Comparison of ENCODE assay signal across 8 mouse cellular contexts in the genomic region with DNA sequence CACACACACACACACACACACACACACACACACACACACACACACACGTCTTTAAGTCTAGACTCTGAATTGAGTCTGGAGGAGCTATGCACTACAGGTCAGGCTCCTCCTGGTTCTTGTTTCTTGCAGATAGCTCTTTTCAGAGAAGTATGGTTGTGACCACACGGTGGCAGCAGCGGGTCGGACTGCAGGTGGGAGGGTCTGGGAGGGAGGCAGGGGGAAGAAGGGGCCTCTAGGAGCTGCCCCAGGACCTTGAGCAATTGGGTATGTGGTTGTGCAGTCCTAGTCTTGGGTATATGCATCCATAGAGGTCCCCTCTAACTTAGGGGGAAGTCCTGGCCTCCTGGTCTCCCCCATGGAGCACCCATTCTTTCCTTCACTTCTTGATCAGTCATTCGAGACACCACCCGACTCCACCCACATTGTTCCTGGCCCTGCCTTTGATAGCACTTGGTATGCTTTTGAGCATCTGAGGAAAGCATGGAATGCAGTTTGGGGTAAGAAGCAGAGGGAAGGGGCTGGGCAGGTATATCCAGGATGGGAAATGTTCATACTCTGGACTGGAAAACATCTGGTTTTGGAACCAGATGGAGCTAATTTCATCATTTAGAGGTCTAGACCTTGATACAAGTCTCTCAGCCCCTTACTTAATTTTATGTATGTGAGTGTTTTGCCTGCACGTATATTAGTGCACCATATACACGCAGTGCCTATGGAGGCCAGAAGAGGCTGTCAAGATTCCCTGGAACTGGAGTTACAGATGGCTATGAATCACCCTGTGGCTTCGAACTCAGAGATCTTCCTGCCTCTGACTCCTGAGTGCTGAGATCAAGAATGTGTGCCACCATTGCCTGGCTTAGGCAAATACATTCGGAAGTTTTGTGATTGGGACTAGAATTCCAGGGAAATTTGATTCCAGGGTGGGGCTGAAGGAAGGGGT. TPM values are rescaled to one million over a fixed set of nuclear protein-coding genes. Genes with fewer than 3 reads are reported as not detected.
A peak's percentile ranks its signal among the peaks of the same experiment; 100 is the strongest.
DNase-seq lines count a peak whose midpoint lies in the region; ATAC-seq lines count a peak whose summit lies in the region.

No protein-coding gene starts in this region.

- no peak overlapping the region for H3K4me2 ChIP-seq in neural tube, embryonic 11.5 days (ENCODE audit: low read depth)

- peak; percentile 66 for DNase-seq in right cerebral cortex, postnatal 4 days
- no peak for DNase-seq in right cerebral cortex, postnatal 25 days
- peak; percentile 71 for DNase-seq in adrenal gland, adult 2 months
- peak; percentile 85 for DNase-seq in embryo, embryonic 9.5 days (ENCODE audit: extremely low spot score)
- DNase-seq in induced T-regulatory cell, adult 2 months (ENCODE audit: low read depth): peak; percentile 92
- DNase-seq in liver: peak; percentile 88
- DNase-seq in neural tube, embryonic 11.5 days (ENCODE audit: low spot score): peak; percentile 85
- peak; percentile 74 for DNase-seq in yolk sac, embryonic 10.5 days (ENCODE audit: low spot score)

- no peaks in the 10 kb centered on the region for H3K9me3 ChIP-seq in neural tube, embryonic 11.5 days (ENCODE audit: control insufficient read depth, low read length)

- H3K9ac ChIP-seq in neural tube, embryonic 11.5 days (ENCODE audit: low read length): no peak overlapping the region

- peaks cover 6% of the 10 kb centered on the region for H3K4me1 ChIP-seq in neural tube, embryonic 11.5 days (ENCODE audit: control insufficient read depth, insufficient read depth, low read length)

- no peak overlapping the region for H3K27ac ChIP-seq in neural tube, embryonic 11.5 days (ENCODE audit: low read depth, low read length)

- H3K4me3 ChIP-seq in neural tube, embryonic 11.5 days (ENCODE audit: low read depth, low read length): no peak overlapping the region

- 39% methylated on average over 10 of the region's 10 CpGs for WGBS in neural tube, embryonic 11.5 days

- ATAC-seq in neural tube, embryonic 11.5 days (ENCODE audit: insufficient read depth, low FRiP score, low TSS enrichment): no peak

- no peaks in the 10 kb centered on the region for H3K36me3 ChIP-seq in neural tube, embryonic 11.5 days (ENCODE audit: control insufficient read depth, insufficient read depth, low read length)

- no peaks in the 10 kb centered on the region for H3K27me3 ChIP-seq in neural tube, embryonic 11.5 days (ENCODE audit: control insufficient read depth, insufficient read depth, low read length)

RNA-seq across cellular contexts. Expression of a gene that starts 2.7 kb away (rescaled TPM):
- total RNA-seq in adrenal gland, adult 2 months (2021): 10 to 100 TPM; 13.9 to 27.7 TPM
- 19.4 and 21.5 TPM in 2 replicates for polyA plus RNA-seq in adrenal gland, adult 2 months (2012; rRNA removed)
- polyA plus RNA-seq in neural tube, embryonic 11.5 days (2014; fragmentation: Nextera tagmentation; extraction: Ambion mirVana): 71.8 and 74.5 TPM in 2 replicates

RNA-seq across cellular contexts. Expression of a gene that starts 20.5 kb away (rescaled TPM):
- total RNA-seq in adrenal gland, adult 2 months (2021): 10 to 100 TPM; 38.4 to 70.0 TPM
- polyA plus RNA-seq in adrenal gland, adult 2 months (2012; rRNA removed): 37.5 and 43.3 TPM in 2 replicates
- polyA plus RNA-seq in neural tube, embryonic 11.5 days (2014; fragmentation: Nextera tagmentation; extraction: Ambion mirVana): 8.6 and 9.1 TPM in 2 replicates

RNA-seq across cellular contexts. Expression of a gene that starts 27.0 kb away (rescaled TPM):
- total RNA-seq in adrenal gland, adult 2 months (2021): 10 to 100 TPM; 31.8 to 44.5 TPM
- polyA plus RNA-seq in adrenal gland, adult 2 months (2012; rRNA removed): 166 and 181 TPM in 2 replicates
- 55.7 and 59.8 TPM in 2 replicates for polyA plus RNA-seq in neural tube, embryonic 11.5 days (2014; fragmentation: Nextera tagmentation; extraction: Ambion mirVana)

RNA-seq across cellular contexts. Expression of a gene that starts 38.8 kb away (rescaled TPM):
- 100 to 1,000 TPM in 1 of 2 experiments, 10 to 100 TPM in 1; 69.6 to 113 TPM for total RNA-seq in adrenal gland, adult 2 months (2021)
- polyA plus RNA-seq in adrenal gland, adult 2 months (2012; rRNA removed): 62.6 and 67.4 TPM in 2 replicates
- polyA plus RNA-seq in neural tube, embryonic 11.5 days (2014; fragmentation: Nextera tagmentation; extraction: Ambion mirVana): 43.9 and 48.0 TPM in 2 replicates

RNA-seq across cellular contexts. Expression of a gene that starts 38.8 kb away (rescaled TPM):
- 10 to 100 TPM; 17.3 to 21.5 TPM for total RNA-seq in adrenal gland, adult 2 months (2021)
- polyA plus RNA-seq in adrenal gland, adult 2 months (2012; rRNA removed): 9.3 and 9.7 TPM in 2 replicates
- polyA plus RNA-seq in neural tube, embryonic 11.5 days (2014; fragmentation: Nextera tagmentation; extraction: Ambion mirVana): 432 and 463 TPM in 2 replicates
